Comparison of ENCODE assay signal across 8 mouse cellular contexts in genomic region chr9:89868093-89868729, GRCm38 (mm10). TPM values are rescaled to one million over a fixed set of nuclear protein-coding genes. Genes with fewer than 3 reads are reported as not detected.
DNase-seq lines count a peak whose midpoint lies in the region; ATAC-seq and TF ChIP-seq lines count a peak whose summit lies in the region.

No protein-coding gene starts in this region.

- H3K27me3 ChIP-seq in forebrain, embryonic 10.5 days (ENCODE audit: poor library complexity, severe bottlenecking), result peaks cover 75% of the 10 kb centered on the region
- peaks cover 18% of the 10 kb centered on the region for H3K27me3 ChIP-seq in forebrain, postnatal 0 days (ENCODE audit: insufficient read depth, low read length)
- peaks cover 55% of the 10 kb centered on the region for H3K27me3 ChIP-seq in embryonic facial prominence, embryonic 14.5 days (replicated peaks; ENCODE audit: control insufficient read depth, insufficient read depth, low read length)
- peaks cover 72% of the 10 kb centered on the region for H3K27me3 ChIP-seq in kidney, embryonic 15.5 days
- H3K27me3 ChIP-seq in midbrain, embryonic 12.5 days, result peaks cover 74% of the 10 kb centered on the region

- H3K4me1 ChIP-seq in forebrain, embryonic 10.5 days, result peaks cover 8% of the 10 kb centered on the region
- H3K4me1 ChIP-seq in forebrain, postnatal 0 days (ENCODE audit: insufficient read depth), result peaks cover 6% of the 10 kb centered on the region; the same call in 1 of the 2 replicates
- no peaks in the 10 kb centered on the region for H3K4me1 ChIP-seq in embryonic facial prominence, embryonic 14.5 days (ENCODE audit: control insufficient read depth, insufficient read depth, low read length)
- 0 out of 2 replicates have a peak, but pooled peaks cover 4% of the 10 kb centered on the region for H3K4me1 ChIP-seq in kidney, embryonic 15.5 days
- H3K4me1 ChIP-seq in midbrain, embryonic 12.5 days, result peaks cover 7% of the 10 kb centered on the region; the same call in 1 of the 2 replicates

- no peak for DNase-seq in forebrain, embryonic 10.5 days (ENCODE audit: extremely low spot score, low spot score)
- DNase-seq in forebrain, postnatal 0 days, result no peak
- peak; percentile 6 for DNase-seq in embryonic facial prominence, embryonic 14.5 days (ENCODE audit: low spot score)
- DNase-seq in left cerebral cortex, adult 18-20 months (ENCODE audit: low spot score in 2 of 2), result no peak
- no peak for DNase-seq in adrenal gland, postnatal 25 days
- no peak for DNase-seq in frontal cortex, postnatal 10 days (ENCODE audit: low spot score in 2 of 2)

- H3K4me2 ChIP-seq in forebrain, postnatal 0 days (ENCODE audit: low read depth), result no peak overlapping the region
- peak overlapping the region; percentile 37 for H3K4me2 ChIP-seq in embryonic facial prominence, embryonic 14.5 days (ENCODE audit: low read depth, low read length)
- H3K4me2 ChIP-seq in kidney, embryonic 15.5 days, result peak overlapping the region; percentile 40
- H3K4me2 ChIP-seq in midbrain, embryonic 12.5 days (replicated peaks), result peak overlapping the region; percentile 45

- H3K9ac ChIP-seq in forebrain, postnatal 0 days, result no peak overlapping the region
- no peak overlapping the region for H3K9ac ChIP-seq in embryonic facial prominence, embryonic 14.5 days (ENCODE audit: low read depth, low read length)
- no peak overlapping the region for H3K9ac ChIP-seq in kidney, embryonic 15.5 days
- H3K9ac ChIP-seq in midbrain, embryonic 12.5 days (replicated peaks), result no peak overlapping the region

- peak overlapping the region; percentile 36 for H3K4me3 ChIP-seq in forebrain, embryonic 10.5 days
- no peak overlapping the region for H3K4me3 ChIP-seq in forebrain, postnatal 0 days (ENCODE audit: low read depth, low read length)
- no peak overlapping the region for H3K4me3 ChIP-seq in embryonic facial prominence, embryonic 14.5 days (ENCODE audit: low read depth, low read length)
- H3K4me3 ChIP-seq in kidney, embryonic 15.5 days (replicated peaks), result peak overlapping the region; percentile 22
- peak overlapping the region; percentile 18; the same call in 1 of the 2 replicates for H3K4me3 ChIP-seq in midbrain, embryonic 12.5 days

- H3K36me3 ChIP-seq in forebrain, embryonic 10.5 days (replicated peaks), result no peaks in the 10 kb centered on the region
- H3K36me3 ChIP-seq in forebrain, postnatal 0 days (ENCODE audit: insufficient read depth), result no peaks in the 10 kb centered on the region
- H3K36me3 ChIP-seq in embryonic facial prominence, embryonic 14.5 days (ENCODE audit: control insufficient read depth, insufficient read depth, low read length), result no peaks in the 10 kb centered on the region
- no peaks in the 10 kb centered on the region for H3K36me3 ChIP-seq in kidney, embryonic 15.5 days
- H3K36me3 ChIP-seq in midbrain, embryonic 12.5 days, result no peaks in the 10 kb centered on the region

- no peak for ATAC-seq in forebrain, postnatal 0 days
- ATAC-seq in embryonic facial prominence, embryonic 14.5 days (ENCODE audit: low read depth), result 0 out of 2 replicates have a peak, but pooled peaks have one; percentile 44
- peak; percentile 80 for ATAC-seq in kidney, embryonic 15.5 days (replicated peaks; ENCODE audit: low FRiP score)
- peak; percentile 63; the same call in 1 of the 2 replicates for ATAC-seq in midbrain, embryonic 12.5 days (ENCODE audit: low FRiP score, low read depth)

- H3K9me3 ChIP-seq in forebrain, embryonic 10.5 days, result no peaks in the 10 kb centered on the region
- H3K9me3 ChIP-seq in forebrain, postnatal 0 days (ENCODE audit: low read length), result no peaks in the 10 kb centered on the region
- H3K9me3 ChIP-seq in embryonic facial prominence, embryonic 14.5 days (ENCODE audit: control insufficient read depth, low read length), result no peaks in the 10 kb centered on the region
- H3K9me3 ChIP-seq in kidney, embryonic 15.5 days (replicated peaks), result no peaks in the 10 kb centered on the region
- H3K9me3 ChIP-seq in midbrain, embryonic 12.5 days, result no peaks in the 10 kb centered on the region

- TF ChIP-seq CTCF in forebrain, postnatal 0 days (IDR thresholded peaks at IDR 0.05; ENCODE audit: low read depth), result no peak

- WGBS in forebrain, embryonic 10.5 days, result under 1% methylated on average over 16 of the region's 16 CpGs
- WGBS in forebrain, postnatal 0 days, result 8% methylated on average over 16 of the region's 16 CpGs
- WGBS in embryonic facial prominence, embryonic 14.5 days, result 3% methylated on average over 16 of the region's 16 CpGs
- 3% methylated on average over 16 of the region's 16 CpGs for WGBS in kidney, embryonic 15.5 days
- 2% methylated on average over 16 of the region's 16 CpGs for WGBS in midbrain, embryonic 12.5 days

- H3K27ac ChIP-seq in forebrain, embryonic 10.5 days, result no peak overlapping the region
- no peak overlapping the region for H3K27ac ChIP-seq in forebrain, postnatal 0 days (ENCODE audit: low read depth, low read length)
- H3K27ac ChIP-seq in embryonic facial prominence, embryonic 14.5 days (replicated peaks; ENCODE audit: low read depth, low read length), result no peak overlapping the region
- no peak overlapping the region for H3K27ac ChIP-seq in kidney, embryonic 15.5 days
- no peak overlapping the region for H3K27ac ChIP-seq in midbrain, embryonic 12.5 days (replicated peaks)

RNA-seq across cellular contexts. Expression of gene Rasgrf1, which starts 41.5 kb away (rescaled TPM):
- polyA plus RNA-seq in forebrain, embryonic 10.5 days (2016; fragmentation: Nextera tagmentation; extraction: Ambion mirVana), result not detected in 2 replicates
- 25.5 and 33.2 TPM in 2 replicates for total RNA-seq in forebrain, postnatal 0 days (2014; rRNA removed)
- polyA plus RNA-seq in forebrain, postnatal 0 days (2015; fragmentation: Nextera tagmentation; extraction: Ambion mirVana), result 15.3 and 19.3 TPM in 2 replicates
- polyA plus RNA-seq in embryonic facial prominence, embryonic 14.5 days (2014; fragmentation: Nextera tagmentation; extraction: Ambion mirVana), result 0.78 and 1.2 TPM in 2 replicates
- 0.08 and 0.14 TPM in 2 replicates for polyA plus RNA-seq in kidney, embryonic 15.5 days (2015; fragmentation: Nextera tagmentation; extraction: Ambion mirVana)
- 0.20 and 0.27 TPM in 2 replicates for polyA plus RNA-seq in midbrain, embryonic 12.5 days (2016; fragmentation: Nextera tagmentation; extraction: Ambion mirVana)
- total RNA-seq in left cerebral cortex, adult 18-20 months (2021), result 100 to 1,000 TPM; 292 to 328 TPM
- total RNA-seq in adrenal gland, postnatal 25 days (2021), result 14.8 and 15.4 TPM in 2 replicates

Comparison
In these comparisons a context has a peak if more than half of its experiments do, and no peak if none do; other contexts are left out.
1. H3K4me3 ChIP-seq: peak in forebrain, embryonic 10.5 days (single experiment), kidney, embryonic 15.5 days (single experiment) and midbrain, embryonic 12.5 days (single experiment); none in forebrain, postnatal 0 days (single experiment) and embryonic facial prominence, embryonic 14.5 days (single experiment).